Mouse (Mus musculus) CD4-positive, CD25-positive, alpha-beta regulatory T cell, adult 9 weeks (primary cell): ENCODE results near the gene Cul9. TPM values are rescaled to one million over a fixed set of nuclear protein-coding genes. Genes with fewer than 3 reads are reported as not detected.

Experiments
- polyA plus RNA-seq: library from polyadenylated mRNA; unstranded; fragments of 100-300 nt; shearing (Covaris generic); gene quantifications from one replicate; pipeline ENCODE4 v1.2.1, GENCODE M21; 2017

The Cul9 gene
- 10.7 TPM for polyA plus RNA-seq

GRCm38 (mm10) chr17:46545813-46546564, at the start of gene Cul9:
TSS of gene Cul9 (minus strand) at chr17:46546388.

DNA sequence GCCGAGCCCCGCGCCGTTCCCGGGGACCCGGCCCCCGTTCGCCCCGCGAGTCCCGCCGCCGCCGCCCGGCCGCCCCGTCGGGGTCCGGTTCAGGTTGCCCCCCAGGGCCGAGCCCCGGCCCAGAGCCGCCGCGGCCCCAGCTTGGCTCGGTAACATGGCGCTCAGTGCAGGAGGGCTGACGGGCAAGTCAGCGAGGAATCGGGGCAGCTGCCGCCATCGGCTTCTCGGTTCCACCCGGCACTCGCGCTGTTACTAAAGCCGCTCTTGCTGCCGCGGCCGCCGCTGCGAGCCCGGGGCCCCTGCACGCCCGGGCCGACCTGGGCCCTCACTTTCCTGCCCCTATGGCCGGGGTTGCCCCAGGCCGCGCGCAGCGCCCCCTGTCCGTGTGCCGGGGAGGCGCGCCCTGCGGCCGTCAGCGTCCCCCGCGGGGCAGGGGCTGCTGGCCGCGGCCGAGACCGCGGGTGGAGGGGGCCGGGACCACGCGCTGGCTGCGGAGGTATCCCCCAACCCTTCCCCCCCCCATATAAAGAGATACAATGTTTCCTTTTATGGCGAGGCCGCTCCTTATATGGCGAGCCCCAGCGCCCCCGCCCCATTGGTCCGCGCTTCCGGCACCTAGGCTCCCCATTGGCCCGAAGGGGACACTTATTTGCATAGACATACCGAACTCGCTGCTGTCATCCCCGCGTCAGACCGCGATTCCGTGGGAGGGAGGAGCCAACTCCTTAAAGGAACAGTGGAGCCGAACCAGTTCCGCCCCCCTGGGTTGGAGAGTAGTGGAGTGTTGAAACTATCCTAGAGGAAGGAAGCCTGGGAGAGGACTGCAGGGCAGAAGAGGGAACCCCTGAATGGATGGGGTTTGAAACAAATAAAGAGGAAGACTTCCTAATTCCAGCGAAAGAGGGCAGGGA, 9.7 kb upstream of the Cul9 start, which contains the start of gene Srf:
Gene Srf, minus strand, starts transcription at position 503 of the 911 bp plus-strand sequence.

DNA sequence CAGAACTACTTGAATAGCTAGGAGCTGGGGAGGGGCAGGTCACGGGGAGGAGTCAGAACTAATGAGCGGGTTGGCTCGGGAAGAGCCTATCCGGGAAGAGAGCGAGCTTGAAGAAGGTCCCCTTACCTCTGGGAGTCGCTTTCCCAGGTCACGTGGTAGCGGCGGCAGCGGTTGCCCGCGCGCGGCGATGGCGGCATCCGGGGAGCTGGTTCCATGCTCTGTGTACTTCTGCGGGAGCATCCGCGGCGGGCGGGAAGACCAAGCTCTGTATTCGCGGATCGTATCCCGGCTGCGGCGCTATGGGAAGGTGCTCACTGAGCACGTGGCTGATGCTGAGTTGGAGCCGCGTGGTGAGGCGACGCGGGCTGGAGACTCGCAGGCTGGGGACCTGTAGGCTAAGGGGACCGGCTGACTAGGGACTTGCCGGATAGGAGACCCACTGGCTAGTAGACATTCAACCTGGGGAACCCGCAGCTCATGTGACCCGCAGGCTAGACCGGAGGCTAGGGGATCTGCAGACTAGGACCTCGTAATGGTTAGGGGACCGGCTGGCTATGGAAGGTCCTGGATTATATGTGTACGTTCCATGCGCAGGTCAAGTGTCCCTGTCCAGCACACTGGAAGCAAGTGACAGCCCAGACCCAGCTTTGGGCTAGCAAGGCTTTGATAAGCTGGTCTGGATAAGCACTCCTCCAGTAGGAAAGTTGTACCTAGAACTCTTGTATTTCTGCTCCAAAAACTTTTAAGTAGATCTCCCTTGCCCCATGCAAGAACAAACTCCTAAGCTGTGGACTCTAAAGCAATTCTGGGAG, 49.4 kb downstream of the Cul9 start, which contains the start of gene Dnph1:
Gene Dnph1, plus strand, starts transcription at position 89 of the 812 bp plus-strand sequence.

DNA sequence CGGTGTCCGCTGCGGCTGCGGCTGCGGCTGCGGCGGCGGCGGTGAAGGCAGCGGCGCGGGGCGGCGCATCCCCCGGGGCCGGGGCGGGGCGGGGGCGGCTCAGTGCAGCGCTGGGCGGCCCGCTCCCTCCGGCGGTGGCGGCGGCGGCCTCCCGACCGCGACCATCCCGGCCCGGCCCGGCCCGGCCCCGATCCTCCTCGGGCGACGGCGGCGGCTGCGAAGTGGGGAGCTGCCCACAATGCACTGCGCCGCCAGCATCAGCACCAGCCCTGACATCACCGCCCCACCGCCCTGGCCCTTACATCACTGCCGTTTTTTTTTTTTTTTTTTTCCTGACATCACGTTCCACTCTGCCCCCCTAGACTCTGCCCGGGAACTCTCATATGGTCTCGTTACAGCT, 58.8 kb downstream of the Cul9 start, which contains the start of gene Ttbk1:
Gene Ttbk1, minus strand, starts transcription at position 245 of the 400 bp plus-strand sequence.

Other genes starting within 250 kb of the Cul9 start
- gene Dlk2, start 249.0 kb downstream of the Cul9 start, polyA plus RNA-seq: not detected
- 8.1 TPM for gene Abcc10, start 218.0 kb downstream of the Cul9 start, polyA plus RNA-seq
- 1.6 TPM for gene Zfp318, start 162.7 kb downstream of the Cul9 start, polyA plus RNA-seq
- not detected for gene Crip3, start 117.5 kb downstream of the Cul9 start, polyA plus RNA-seq
- gene Slc22a7, start 107.9 kb downstream of the Cul9 start, polyA plus RNA-seq: not detected
- gene Ttbk1, start 58.7 kb downstream of the Cul9 start, polyA plus RNA-seq: 0.31 TPM
- 6.6 TPM for gene Dnph1, start 49.7 kb downstream of the Cul9 start, polyA plus RNA-seq
- gene Srf, start 9.8 kb upstream of the Cul9 start, polyA plus RNA-seq: 2.2 TPM
- not detected for gene Ptk7, start 83.1 kb upstream of the Cul9 start, polyA plus RNA-seq
- gene Klc4, start 99.6 kb upstream of the Cul9 start, polyA plus RNA-seq: 28.2 TPM
- gene Mrpl2, start 99.8 kb upstream of the Cul9 start, polyA plus RNA-seq: 81.5 TPM
- 10.1 TPM for gene Cul7, start 103.9 kb upstream of the Cul9 start, polyA plus RNA-seq
- gene Rrp36, start 128.0 kb upstream of the Cul9 start, polyA plus RNA-seq: 79.3 TPM
- gene Mea1, start 132.4 kb upstream of the Cul9 start, polyA plus RNA-seq: 182 TPM
- gene Klhdc3, start 134.5 kb upstream of the Cul9 start, polyA plus RNA-seq: 91.9 TPM
- 51.8 TPM for gene Ppp2r5d, start 158.7 kb upstream of the Cul9 start, polyA plus RNA-seq
- gene Pex6, start 165.1 kb upstream of the Cul9 start, polyA plus RNA-seq: 2.9 TPM
- 0.61 TPM for gene Gnmt, start 182.8 kb upstream of the Cul9 start, polyA plus RNA-seq
- 58.4 TPM for gene Cnpy3, start 205.8 kb upstream of the Cul9 start, polyA plus RNA-seq
- not detected for gene Ptcra, start 217.3 kb upstream of the Cul9 start, polyA plus RNA-seq
- 38.6 TPM for gene 2310039H08Rik, start 226.2 kb upstream of the Cul9 start, polyA plus RNA-seq
- gene Rpl7l1, start 236.3 kb upstream of the Cul9 start, polyA plus RNA-seq: 181 TPM